Mouse (Mus musculus) induced T-regulatory cell, adult 2 months (primary cell): ENCODE measurements around the gene Prkg1.

Experiments
- DNase-seq: peaks from one replicate; pipeline ENCODE4 v3.0.0-alpha.2; 2012; ENCODE audit warnings: low read depth

Prkg1 gene

GRCm38 (mm10) chr19:31146156-31146555, 618.7 kb downstream of the Prkg1 start:
- no peak for DNase-seq

GRCm38 (mm10) chr19:31141905-31142304, 622.9 kb downstream of the Prkg1 start:
- no peak for DNase-seq

DNA sequence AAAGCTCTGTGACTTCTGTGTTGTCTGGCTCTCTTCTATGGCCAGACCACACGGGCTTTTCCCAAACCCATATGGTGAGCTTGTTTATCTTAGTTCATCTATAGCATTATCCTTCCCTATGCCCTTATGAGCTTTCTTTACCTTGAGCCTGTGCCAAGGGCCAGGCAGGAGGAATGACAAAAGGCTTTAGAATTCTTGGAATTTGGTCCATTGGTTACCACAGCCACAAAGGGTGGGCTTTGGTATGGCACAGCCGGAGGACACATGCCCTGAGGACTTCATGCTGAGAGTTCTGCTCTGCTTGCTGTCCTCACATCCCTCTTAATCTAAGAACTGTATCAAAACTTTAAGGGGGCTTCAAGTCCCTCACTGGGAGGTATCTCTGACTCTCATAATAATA, 628.5 kb downstream of the Prkg1 start:
- no peak for DNase-seq

DNA sequence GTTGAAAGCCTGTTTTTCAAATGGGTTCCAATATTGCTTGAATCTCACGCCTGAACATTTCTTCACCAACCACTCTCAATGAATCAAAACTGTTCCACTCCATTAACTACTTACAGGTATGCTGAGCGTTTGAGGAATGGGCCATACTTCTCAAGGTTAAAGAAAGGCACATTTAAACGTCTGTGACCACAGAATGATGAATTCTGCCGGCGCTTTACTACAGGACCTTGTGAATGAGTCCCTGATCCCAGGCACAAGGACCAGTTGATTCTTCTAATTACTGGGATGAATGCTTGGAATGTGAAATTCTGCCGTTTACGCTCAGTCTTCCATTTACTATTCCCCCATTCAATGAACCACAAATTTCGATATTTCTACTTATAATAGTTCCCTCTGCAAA, 632.2 kb downstream of the Prkg1 start:
- DNase-seq, result no peak

DNA sequence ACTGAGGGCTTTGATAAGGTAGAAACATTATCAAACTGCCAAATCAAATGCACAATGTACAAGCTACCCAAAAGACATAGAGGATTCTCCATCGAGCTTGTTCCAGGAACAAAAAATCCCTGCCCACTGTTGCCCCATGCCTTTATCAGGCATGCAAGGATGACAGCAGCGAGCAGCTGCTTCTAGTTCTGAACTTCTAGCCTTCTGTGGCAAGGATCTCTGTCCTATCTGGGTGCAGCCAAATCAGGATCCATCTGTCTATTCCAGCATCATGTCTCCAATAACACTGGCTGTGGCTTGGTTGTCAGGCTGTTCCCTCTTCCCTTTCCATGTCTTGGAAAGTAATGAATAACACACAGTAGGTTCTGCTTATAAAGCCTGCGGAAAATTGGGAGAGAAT, 640.2 kb downstream of the Prkg1 start:
- DNase-seq, result no peak

DNA sequence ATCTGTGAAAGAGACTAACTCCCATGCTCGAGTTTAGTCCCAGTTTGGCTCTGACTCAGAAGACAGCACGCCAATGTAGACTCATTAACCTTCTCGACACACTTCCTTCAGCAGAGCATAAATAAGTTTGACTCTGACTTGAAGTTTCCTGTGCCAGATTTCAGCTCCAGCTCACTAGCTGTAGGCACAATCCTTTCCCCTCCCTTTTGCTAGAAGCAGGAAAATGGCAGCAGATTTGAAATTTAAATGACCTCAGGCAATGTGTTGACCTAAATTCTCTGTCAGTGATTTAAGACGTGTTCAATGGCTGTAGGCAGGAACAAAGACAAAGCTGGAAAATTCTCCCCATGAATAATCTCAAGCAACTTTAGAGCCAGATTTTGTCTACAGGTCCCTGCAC, 650.1 kb downstream of the Prkg1 start:
- no peak for DNase-seq

DNA sequence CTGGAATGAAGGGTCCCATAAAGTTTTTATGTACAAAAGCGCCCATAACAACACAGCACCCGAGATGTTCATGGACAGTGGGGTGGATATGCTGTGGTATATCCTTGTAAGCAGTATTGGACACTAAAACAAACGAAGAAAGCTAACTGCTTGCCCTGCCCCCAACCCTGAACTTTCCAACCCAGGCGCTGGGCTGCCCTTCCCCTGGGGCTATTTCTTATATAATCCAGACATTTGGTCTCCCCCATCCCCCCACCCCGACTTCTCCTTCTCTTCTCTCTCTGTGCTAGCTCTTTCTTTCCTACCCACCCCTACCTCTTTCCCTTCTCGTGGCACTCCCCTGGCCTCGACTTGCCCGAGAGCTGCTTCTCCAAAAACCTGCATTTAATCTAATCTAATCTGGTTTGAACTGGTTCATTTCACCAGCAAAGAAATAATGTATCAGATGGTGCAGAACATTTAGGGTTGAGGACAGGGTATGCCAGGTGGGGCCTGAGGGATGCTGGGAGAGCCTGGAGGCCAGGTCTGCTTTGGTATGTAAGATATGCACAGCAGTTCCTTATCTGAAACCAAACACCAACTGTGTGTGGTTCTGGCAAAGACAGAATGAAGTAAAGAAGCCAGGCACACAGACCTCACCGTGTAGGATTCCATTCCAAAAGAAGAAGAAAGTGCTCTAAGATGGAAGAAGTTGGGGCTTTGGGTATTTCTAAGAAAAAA, 657.8 kb downstream of the Prkg1 start:
- DNase-seq, result no peak

- DNase-seq, result no peak
Observed at GRCm38 (mm10) chr19:31106036-31106435, 658.8 kb downstream of the Prkg1 start.

GRCm38 (mm10) chr19:31104764-31105163, 660.1 kb downstream of the Prkg1 start:
- DNase-seq, result no peak

- no peak for DNase-seq
Observed at GRCm38 (mm10) chr19:31099369-31099768, 665.5 kb downstream of the Prkg1 start.

GRCm38 (mm10) chr19:31097857-31098256, 667.0 kb downstream of the Prkg1 start:
- no peak for DNase-seq

DNA sequence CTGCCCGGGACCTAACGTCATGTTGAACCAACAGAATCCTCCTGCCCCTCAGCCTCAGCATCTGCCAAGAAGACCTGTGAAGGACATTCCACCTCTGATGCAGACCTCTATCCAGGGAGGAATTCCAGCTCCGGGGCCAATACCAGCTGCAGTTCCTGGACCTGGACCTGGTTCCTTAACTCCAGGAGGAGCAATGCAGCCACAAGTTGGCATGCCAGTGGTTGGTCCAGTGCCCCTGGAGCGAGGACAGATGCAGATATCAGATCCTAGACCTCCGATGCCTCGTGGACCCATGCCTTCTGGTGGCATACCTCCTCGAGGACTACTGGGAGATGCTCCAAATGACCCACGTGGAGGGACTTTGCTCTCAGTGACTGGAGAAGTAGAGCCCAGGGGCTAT, 681.1 kb downstream of the Prkg1 start:
- DNase-seq, result no peak

- peak; percentile 99 for DNase-seq
Observed at GRCm38 (mm10) chr19:31082662-31083429, 682.0 kb downstream of the Prkg1 start, which contains the start of gene Cstf2t. Gene Cstf2t, plus strand, starts transcription at chr19:31082837.

DNA sequence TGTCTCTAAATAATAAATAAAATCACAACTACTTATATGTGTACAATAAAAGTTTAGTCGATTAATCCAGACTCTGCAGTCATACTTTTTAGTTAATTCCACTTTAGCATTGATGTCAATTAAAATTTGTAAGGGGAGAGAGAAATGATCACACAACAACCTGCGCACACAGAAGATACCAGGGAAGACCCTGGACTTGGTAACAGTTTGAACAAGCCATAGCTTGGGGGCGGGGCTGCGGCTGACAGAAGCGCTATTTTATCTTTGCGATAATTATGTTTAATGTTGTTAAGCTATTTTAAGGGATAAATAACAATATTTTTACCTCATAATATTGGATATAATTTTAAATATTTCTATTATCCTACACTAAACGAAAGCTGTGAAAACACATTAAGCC, 682.6 kb downstream of the Prkg1 start:
- no peak for DNase-seq

DNA sequence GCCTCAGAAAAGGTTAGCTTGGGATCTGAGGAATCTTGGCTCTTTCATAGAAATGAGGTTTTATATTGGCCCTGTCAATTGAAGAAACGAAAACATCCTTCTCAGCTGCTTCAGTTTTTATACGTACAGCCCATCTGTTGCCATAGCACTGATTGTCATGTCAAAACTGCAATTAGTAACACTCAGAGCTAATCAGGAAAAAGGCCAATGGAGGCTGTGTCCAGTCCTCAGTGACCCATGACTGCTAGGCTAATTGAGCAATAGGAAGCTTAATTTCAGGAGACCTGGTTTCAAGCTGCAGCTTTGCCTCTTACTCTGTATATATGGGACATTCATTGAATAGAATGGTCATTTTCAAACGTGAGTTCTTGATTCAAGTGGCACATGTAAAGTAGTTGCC, 686.6 kb downstream of the Prkg1 start:
- DNase-seq, result no peak

DNA sequence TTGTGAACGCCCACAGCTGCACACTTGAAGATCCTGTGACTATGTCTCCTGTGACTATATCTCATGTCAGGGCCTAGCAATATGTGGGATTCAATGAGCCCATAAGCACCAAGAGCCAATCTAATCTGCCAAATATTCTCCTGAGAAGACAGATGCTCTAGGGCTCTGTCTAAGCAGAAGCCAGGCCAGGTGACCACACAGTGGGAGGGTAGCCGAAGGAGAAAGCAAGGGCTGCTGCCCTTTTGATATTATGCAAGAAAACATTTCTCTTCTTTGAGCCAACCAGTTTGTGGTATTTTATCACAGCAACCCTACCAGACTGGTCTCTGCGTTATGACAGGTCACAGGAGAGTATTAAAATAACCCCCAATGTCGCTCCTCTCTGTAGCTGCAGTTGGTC, 688.7 kb downstream of the Prkg1 start:
- DNase-seq, result no peak

- no peak for DNase-seq
Observed at GRCm38 (mm10) chr19:31074717-31075063, 690.1 kb downstream of the Prkg1 start.

- no peak for DNase-seq
Observed at GRCm38 (mm10) chr19:31073959-31074716, 690.7 kb downstream of the Prkg1 start.

GRCm38 (mm10) chr19:31065206-31065781, 699.5 kb downstream of the Prkg1 start:
- DNase-seq, result no peak

GRCm38 (mm10) chr19:31064740-31065139, 700.1 kb downstream of the Prkg1 start:
- no peak for DNase-seq

- DNase-seq, result peak; percentile 46
Observed at GRCm38 (mm10) chr19:31046601-31047000, 718.2 kb downstream of the Prkg1 start.
